Mouse (Mus musculus): ENCODE results near the gene Mtmr2.

DNA sequence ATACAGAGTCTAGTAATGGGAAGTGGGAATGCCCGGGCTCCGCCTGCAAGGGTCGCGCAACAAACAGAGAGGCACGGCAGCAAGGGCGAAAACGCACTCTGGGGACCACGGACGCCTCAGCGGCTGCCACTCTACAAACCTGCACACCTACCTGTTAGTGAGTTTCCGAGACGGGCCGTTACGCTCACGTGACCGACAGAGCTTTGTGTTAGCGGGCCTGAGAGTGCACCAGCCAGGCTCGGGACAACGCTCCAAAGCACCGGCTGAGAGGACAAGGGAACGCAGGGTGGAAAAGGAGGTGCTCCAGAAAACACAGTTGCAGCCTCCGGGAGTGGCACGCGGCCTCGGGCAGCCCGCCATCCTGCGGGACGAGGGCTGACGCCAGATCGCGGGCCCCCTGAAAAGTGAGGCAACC lies 78.2 kb downstream of the Mtmr2 start:
- no peak for TF ChIP-seq CHD2 (IDR thresholded peaks at IDR 0.05; ENCODE audit: low read depth, low read length)
- no peak for TF ChIP-seq MAFK (IDR thresholded peaks at IDR 0.05; ENCODE audit: insufficient read depth, low read depth, low read length)
- TF ChIP-seq ZC3H11A (IDR thresholded peaks at IDR 0.05; ENCODE audit: borderline replicate concordance, low read depth, low read length), result no peak
- no peak for TF ChIP-seq ZNF384 (IDR thresholded peaks at IDR 0.05; ENCODE audit: low read depth, low read length)

Measured in ES-E14 (cell line).